Mouse (Mus musculus): ENCODE results near the gene Sestd1.

GRCm38 (mm10) chr2:77268612-77269239 is 11.7 kb downstream of the Sestd1 start:
- TF ChIP-seq POLR2A (IDR thresholded peaks at IDR 0.05; ENCODE audit: low read depth, low read length) (no peak), CTCF (IDR thresholded peaks at IDR 0.05; ENCODE audit: extremely low read depth, insufficient read length, insufficient replicate concordance, low read depth, low read length) (no peak)
